Mouse (Mus musculus) induced T-regulatory cell, adult 2 months (primary cell): ENCODE results near the gene Fyn.
A peak's percentile ranks its signal among the peaks of the same experiment; 100 is the strongest.

ENCODE experiments used
- DNase-seq: peaks from one replicate; pipeline ENCODE4 v3.0.0-alpha.2; 2012; ENCODE audit warnings: low read depth

The Fyn gene

DNA sequence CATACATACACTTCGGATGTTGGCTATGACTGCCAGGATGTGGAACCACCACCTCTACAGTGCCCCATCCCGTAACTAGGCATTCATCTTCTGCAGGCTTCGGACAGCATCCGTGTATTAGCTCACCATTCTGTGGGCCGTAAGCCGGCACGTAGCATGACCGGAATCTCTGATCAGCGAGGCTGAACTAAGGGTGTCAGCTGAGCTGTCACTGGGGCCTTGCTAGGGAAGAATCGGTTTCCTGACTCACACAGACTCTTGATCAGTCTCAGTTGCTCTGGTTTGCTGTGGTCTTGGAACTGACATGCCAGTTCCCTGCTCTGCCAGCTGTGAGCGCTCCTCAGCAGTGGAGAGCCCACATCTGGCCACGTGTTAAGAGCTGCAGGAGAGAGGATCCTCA, 137.7 kb downstream of the Fyn start:
- no peak for DNase-seq

- DNase-seq: no peak
These were observed 138.2 kb downstream of the Fyn start for GRCm38 (mm10) chr10:39506831-39507230.

DNA sequence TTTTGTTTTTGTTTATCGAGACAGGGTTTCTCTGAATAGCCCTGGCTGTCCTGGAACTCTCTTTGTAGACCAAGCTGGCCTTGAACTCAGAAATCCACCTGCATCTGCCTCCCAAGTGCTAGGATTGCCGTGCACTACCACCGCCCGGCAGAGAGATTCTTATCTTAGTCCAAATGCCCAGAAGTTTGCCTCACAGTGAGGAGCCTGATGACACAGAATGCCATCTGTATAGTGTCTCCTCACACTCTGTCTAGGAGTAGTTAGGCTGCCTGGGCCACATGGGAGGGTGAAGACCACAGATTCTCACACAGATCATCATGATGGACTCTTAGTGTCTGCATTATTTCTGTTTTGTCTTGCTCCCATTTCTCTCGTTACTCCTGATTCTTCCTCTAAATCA, 140.1 kb downstream of the Fyn start:
- DNase-seq: no peak

DNA sequence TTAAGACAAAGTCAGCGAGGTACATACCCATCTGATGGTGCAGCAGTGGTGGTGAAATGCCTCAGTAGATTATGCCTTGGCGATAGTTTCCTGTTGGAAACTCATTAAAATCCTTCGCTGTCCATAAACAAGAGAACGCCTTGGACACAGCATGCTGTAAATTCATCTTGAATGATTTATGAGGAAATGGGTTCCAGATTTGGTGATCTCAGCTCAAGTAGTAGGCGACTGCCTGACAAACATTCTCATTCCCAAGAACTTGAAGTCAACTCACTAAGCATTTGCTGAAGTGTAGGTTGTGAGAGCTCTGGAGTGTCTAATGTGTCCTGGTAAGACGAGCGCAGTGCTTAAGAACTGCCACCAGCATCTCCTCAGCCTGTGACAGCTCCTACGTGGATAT, 141.3 kb downstream of the Fyn start:
- no peak for DNase-seq

DNA sequence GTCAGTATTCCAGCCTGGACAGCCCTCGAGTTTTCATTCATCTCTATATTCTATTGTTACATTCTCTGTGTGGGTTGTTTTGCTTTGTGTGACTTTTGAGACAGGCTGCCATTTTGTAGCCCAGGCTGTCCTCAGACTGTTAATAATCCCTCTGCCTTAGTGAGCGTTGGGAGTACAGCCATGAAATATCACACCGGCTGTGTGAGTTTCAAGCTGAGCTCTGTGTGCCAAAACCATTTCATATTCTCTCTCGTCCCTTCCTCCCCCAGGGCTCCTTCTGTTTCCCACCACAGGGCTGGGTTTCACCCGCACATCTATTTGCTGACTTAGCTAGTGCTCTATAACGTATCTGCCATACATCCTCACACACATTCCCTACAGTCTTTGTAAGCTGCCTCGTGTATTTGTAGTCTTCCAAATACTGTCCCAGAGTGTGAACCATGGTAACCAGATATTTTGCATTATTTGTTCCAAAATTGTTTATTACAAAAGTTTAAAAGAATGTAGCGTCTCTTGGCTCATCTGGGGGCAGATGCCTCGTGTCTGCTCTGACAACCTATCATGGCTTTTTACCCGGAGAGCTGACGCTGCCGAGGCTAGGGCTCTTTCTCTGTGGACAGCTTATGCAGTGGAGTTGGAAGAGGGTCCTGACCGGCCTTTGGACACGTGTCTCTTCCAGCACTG, 144.1 kb downstream of the Fyn start:
- no peak for DNase-seq

GRCm38 (mm10) chr10:39514916-39515315, 146.3 kb downstream of the Fyn start:
- no peak for DNase-seq

DNA sequence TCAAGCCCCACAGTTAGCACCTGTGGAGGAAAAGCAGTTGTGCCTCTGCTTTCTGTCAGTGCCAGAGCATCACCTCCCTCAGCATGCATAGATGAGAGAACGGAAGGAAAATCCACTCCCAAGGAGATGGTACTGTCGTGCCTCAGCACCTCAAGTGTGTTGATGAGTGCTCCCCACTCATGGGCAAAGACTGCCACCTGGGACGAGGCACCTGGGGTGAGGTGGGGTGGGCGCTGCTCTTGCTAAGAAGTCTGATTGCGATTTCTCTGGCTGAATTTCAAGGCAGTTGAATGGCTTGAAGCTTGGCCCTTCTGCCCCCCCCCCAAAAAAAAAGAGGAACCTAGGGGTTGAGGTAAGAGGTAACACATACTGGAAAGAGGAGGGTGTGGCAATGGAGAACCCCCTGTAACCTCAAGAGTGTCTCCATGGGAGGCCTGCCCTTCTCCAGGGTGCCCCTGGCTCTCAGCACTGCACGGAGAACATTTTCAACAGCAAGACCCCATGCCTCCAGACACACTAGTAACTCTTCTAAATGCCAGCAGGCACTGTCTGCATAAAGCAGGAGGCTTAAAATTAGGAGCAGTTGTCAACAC, 148.0 kb downstream of the Fyn start:
- no peak for DNase-seq

- no peak for DNase-seq
These were observed 148.7 kb downstream of the Fyn start for GRCm38 (mm10) chr10:39517375-39517774.

GRCm38 (mm10) chr10:39518232-39518631, 149.6 kb downstream of the Fyn start:
- DNase-seq: no peak

- DNase-seq: peak; percentile 29
These were observed 150.2 kb downstream of the Fyn start for GRCm38 (mm10) chr10:39518859-39519258.

GRCm38 (mm10) chr10:39520123-39520989, 151.7 kb downstream of the Fyn start:
- peak; percentile 79 for DNase-seq

- no peak for DNase-seq
These were observed 152.7 kb downstream of the Fyn start for GRCm38 (mm10) chr10:39521327-39521726.

GRCm38 (mm10) chr10:39521861-39522391, 153.3 kb downstream of the Fyn start:
- DNase-seq: peak; percentile 61

- DNase-seq: no peak
These were observed 154.4 kb downstream of the Fyn start for GRCm38 (mm10) chr10:39522857-39523614.

DNA sequence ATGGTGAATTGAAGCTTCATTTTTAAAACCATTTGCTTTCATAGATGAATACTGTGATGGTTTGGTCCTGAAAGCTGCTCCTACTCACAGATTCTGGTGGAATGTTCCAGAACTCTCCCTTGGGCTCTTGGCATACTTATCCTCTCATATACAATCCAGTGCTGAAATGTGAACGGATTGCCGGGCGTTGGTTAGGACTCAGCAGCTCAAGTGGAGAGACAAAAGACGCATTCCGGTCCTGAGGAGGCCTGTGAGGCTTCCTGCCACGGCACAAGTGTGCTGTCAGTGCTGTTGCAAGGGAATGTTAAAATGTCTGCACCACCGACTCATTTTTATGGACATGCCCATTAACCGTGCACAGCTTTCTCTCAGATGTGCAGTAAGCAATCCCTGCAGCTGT, 155.7 kb downstream of the Fyn start:
- no peak for DNase-seq

DNA sequence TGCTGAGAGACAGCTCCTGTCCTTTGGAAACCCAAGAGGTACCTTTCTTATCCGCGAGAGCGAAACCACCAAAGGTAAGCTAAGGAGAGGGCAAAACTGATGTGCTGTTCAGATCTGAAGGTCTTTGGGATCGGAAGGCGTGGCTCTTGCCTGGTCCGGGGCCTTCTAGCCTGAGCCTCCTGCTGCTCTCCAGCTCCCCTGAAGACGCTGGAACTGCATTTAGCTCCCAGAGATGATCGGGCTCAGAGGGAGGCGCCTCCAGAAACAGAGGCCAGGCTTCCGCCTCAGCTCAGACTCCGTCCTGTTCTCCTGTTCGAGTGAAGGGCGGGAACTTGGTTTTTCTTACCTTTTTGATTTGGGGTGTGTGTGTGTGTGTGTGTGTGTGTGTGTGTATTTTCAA, 156.8 kb downstream of the Fyn start:
- no peak for DNase-seq

GRCm38 (mm10) chr10:39527113-39527512, 158.5 kb downstream of the Fyn start:
- no peak for DNase-seq

GRCm38 (mm10) chr10:39529179-39529578, 160.5 kb downstream of the Fyn start:
- no peak for DNase-seq

DNA sequence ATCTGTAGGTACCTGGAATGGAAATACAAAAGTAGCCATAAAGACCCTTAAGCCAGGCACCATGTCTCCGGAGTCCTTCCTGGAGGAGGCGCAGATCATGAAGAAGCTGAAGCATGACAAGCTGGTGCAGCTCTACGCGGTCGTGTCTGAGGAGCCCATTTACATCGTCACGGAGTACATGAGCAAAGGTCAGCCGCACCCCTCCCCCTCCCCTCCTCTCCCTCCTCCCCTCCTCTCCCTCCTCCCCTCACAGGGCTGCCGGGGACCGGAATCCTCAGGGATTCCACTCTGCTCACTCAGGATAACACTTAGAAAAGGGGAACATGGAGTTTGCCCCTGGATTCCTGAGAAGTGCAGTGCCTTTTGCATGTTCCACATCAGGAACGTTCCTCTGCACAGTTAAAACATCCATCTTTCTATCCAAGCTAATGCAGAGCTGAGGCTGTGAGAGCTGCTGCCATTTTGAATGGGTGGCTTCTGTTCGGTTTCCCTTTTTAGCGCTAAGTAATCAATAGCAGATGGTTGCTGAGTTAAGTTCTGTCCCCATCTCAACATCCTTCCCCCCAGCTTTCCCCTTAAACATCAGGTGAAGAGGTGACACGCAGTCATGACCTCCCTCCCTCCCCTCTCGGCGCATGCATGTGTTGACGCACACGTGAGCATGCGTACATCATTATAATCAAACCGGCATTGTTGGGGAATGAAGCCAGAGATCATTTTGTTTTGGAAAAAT, 163.5 kb downstream of the Fyn start:
- no peak for DNase-seq

DNA sequence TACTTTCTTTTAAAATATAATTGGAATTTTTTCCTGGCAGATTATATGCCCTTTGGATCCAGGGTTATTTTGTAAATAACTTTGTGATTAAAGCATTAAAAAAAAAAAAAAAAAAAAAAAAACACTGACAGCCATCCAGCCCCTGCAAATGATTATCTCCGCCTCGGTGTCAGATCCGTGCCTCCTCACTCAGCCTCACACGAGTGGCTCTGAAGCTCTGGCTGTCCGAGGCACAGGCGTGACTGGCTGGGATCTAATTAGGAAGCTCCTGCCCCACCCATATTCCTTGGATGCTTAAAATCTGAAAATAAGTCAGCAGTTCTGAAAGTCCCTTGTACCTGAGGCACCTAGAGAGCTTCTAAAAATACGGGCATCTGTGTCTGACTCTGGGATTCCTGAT, 164.2 kb downstream of the Fyn start:
- DNase-seq: no peak

DNA sequence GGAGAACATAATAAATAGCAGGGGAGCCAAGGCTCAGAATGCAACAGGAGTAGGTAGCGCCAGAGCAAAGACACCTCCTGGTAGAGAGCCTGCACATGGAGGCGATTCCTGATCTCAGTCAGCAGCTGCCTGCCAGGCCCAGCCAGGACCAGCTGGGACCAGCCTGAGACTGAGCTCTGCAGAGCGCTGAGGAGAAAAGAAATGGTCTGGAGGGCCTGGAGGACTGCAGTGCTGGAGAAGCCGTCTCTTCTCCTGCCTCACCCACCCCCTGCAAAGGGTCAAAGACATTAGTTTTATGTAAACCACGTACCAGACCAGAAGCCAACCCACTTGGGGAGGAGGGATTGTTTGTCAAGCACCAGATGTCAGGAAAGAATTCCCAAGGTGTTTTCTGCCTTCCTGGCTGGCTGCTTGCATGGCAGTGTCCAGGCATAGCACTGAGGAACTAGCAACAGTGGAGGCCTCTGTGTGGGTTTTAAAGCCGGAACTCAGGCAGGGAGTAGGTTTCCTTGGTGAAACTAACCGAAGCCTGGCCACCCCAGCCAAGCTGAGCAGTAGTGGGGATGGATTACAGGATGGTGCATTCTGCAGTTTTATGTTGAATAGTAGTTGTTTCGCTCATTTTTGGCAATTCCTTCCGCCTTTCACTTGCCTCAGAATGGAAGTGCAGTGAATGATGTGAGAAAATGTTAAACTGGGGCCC, 165.8 kb downstream of the Fyn start:
- no peak for DNase-seq
